Mouse (Mus musculus): ENCODE measurements at regions not wholly inside any gene's neighbourhood (a gene's known extent, or its start where the extent isn't known, plus 50 kb on each side); places are given as distances from the start of the nearest gene placed in this dataset.

- in situ Hi-C loops (cut with MseI, MboI): no loop called here
Observed at GRCm38 (mm10) chr1:135665484-135665883, 54.4 kb upstream of the Csrp1 start.

- in situ Hi-C loops (cut with MseI, MboI): no loop called here
Observed at GRCm38 (mm10) chr1:135668331-135668730, 51.5 kb upstream of the Csrp1 start.

GRCm38 (mm10) chr1:135668951-135669350 is 50.9 kb upstream of the Csrp1 start:
- in situ Hi-C loops (cut with MseI, MboI): no loop called here

- in situ Hi-C loops (cut with MseI, MboI): loop anchor here in 1 of 2 experiments (5.0 kb wide), 1 partner anchor 123 kb away; no protein-coding TSS in a partner anchor
Observed at GRCm38 (mm10) chr1:135669803-135670202, 50.1 kb upstream of the Csrp1 start.

All from mouse trophoblast stem cell (cell line).